Mouse (Mus musculus) bone marrow macrophage, adult 2 months (primary cell): ENCODE data around the gene Ovol1.

Experiments used
- CTCF ChIP-seq: IDR thresholded peaks from 2 replicates; pipeline ENCODE4 v1.5.1; 2012; ENCODE audit warnings: low read depth, mild to moderate bottlenecking, low read length, moderate library complexity
- POLR2A ChIP-seq: IDR thresholded peaks from 2 replicates; pipeline ENCODE4 v1.6.1; 2012; ENCODE audit warnings: mild to moderate bottlenecking, low read depth, low read length, borderline replicate concordance

DNA sequence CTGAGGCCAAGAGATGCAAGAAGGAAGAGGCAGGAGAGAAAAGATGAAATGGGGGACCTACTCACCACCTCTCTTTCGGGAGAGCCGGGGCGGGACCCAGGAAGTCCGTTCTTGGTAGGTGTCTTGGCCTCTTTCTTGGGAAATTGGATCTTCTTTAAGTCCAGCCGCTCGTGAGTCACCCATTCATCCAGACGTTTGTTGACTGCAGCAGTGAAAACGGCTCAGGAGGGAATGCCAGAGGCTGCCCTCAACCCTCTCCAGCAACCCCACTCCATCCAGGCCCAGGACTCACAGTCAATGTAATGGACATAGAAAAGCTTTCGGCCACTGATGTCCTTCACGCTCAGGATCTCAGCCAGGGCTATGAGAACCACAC lies 48.7 kb upstream of the Ovol1 start:
- no peak for TF ChIP-seq POLR2A
- TF ChIP-seq CTCF: no peak
